Comparison of ENCODE assay signal across 11 mouse cellular contexts in the genomic region with DNA sequence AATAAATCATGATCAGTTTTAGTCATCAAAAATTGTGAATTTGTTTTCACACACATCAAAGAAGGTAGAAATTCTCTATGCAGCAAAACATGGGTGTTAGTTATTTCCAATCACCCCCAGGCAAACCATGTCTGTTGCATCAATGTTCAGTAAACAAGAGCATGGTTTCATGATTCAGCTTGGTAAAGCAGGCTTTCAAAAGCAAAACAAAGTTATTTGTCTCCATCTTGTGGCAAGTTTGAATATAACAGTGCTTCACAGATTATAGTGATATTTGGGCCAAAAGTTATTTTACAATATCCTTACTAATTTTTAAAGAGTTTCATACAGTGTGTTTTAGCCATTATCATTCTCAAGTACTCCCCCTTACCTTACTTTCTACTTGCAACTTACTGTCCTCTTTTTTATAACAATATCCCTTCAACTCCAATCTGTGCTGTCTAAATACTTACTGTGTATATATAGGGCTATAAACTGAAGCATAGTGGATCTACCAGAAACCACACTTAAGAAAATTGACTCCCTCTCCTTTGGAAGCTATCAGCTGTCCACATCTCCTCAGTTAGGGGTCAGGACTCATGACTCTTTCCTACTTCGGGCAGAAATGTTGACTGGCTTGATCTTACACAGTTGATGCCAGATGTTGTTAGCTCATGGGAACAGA.
DNase-seq lines count a peak whose midpoint lies in the region; ATAC-seq and TF ChIP-seq lines count a peak whose summit lies in the region.
"Had no signal": no experiment of that assay in that cellular context is flagged by ENCODE, and none has a peak within 500 bp of the region (broad histone marks: within the 10 kb centered on the region; RNA-seq: fewer than 3 reads in every experiment).

No protein-coding gene starts in this region.

- peak; percentile 27 for TF ChIP-seq CTCF in gastrocnemius, adult 2 months (IDR thresholded peaks at IDR 0.05)
- peak in 1 of 2 experiments; percentile 66; a peak in 2 of 4 replicates for TF ChIP-seq CTCF in CH12.LX (conservative IDR thresholded peaks at IDR 0.05 in 1 of 2, IDR thresholded peaks at IDR 0.05 in 1 of 2; ENCODE audit: low read depth in 2 of 2, low read length in 2 of 2)

- H3K27me3 ChIP-seq in CH12.LX (replicated peaks): no peaks in the 10 kb centered on the region

- H3K4me1 ChIP-seq in CH12.LX (ENCODE audit: control insufficient read depth in 1 of 2, insufficient read depth in 2 of 2): no peaks in the 10 kb centered on the region

- TF ChIP-seq EP300 in CH12.LX (IDR thresholded peaks at IDR 0.05; ENCODE audit: low read length): no peak

- no peaks in the 10 kb centered on the region for H3K36me3 ChIP-seq in CH12.LX (replicated peaks in 1 of 2; ENCODE audit: control insufficient read depth in 1 of 2, insufficient read depth in 1 of 2, low read length in 1 of 2)

- no peak for DNase-seq in gastrocnemius, adult 2 months
- no peak for DNase-seq in gastrocnemius, adult 18-20 months (ENCODE audit: low spot score)
- peak; percentile 29 for DNase-seq in CH12.LX (ENCODE audit: extremely low read depth)
- peak; percentile 49 for DNase-seq in embryo, embryonic 10.5 days (ENCODE audit: low spot score)
- peak; percentile 9 for DNase-seq in mesoderm, embryonic 11.5 days (ENCODE audit: low read depth, low spot score)
- no peak for DNase-seq in thymus, postnatal 0 days (ENCODE audit: low spot score)
- no peak for DNase-seq in thymus, adult 18-20 months
- DNase-seq: cerebellum, adult 11-12 months; kidney, adult 18-20 months; liver had no signal

- TF ChIP-seq POLR2A in CH12.LX (IDR thresholded peaks at IDR 0.05; ENCODE audit: low read depth, low read length): no peak

- no peak overlapping the region for H3K27ac ChIP-seq in gastrocnemius, adult 2 months
- no peak overlapping the region for H3K27ac ChIP-seq in CH12.LX (ENCODE audit: insufficient read depth, low read depth)

- no peak overlapping the region for H3K4me3 ChIP-seq in gastrocnemius, adult 2 months
- no peak overlapping the region for H3K4me3 ChIP-seq in CH12.LX (replicated peaks in 1 of 3; ENCODE audit: low read depth in 2 of 3, low read length in 2 of 3, poor library complexity in 1 of 3)

- intact Hi-C loops in gastrocnemius, adult 2 months (cut with DNase I): no loop called here

- no peak for ATAC-seq in inflammation-experienced regulatory T-cells, adult 6 months

- no peak overlapping the region for H3K4me2 ChIP-seq in CH12.LX (ENCODE audit: insufficient read depth, low read depth, poor library complexity, severe bottlenecking)

- no peaks in the 10 kb centered on the region for H3K79me2 ChIP-seq in CH12.LX (replicated peaks; ENCODE audit: control insufficient read depth, extremely low read depth, insufficient read depth, poor library complexity, severe bottlenecking)

- peak; percentile 73 for TF ChIP-seq RAD21 in CH12.LX (IDR thresholded peaks at IDR 0.05; ENCODE audit: low read depth, low read length)

- H3K9me3 ChIP-seq in CH12.LX (replicated peaks; ENCODE audit: low read length): no peaks in the 10 kb centered on the region

- dilution Hi-C loops in CH12.LX (cut with MboI; ENCODE audit: extremely low pct_ligation_motif_present, extremely low pct_unique_long_range_greater_than_20kb, low sequenced_read_pairs): no loop called here

- no peak overlapping the region for H3K9ac ChIP-seq in CH12.LX (ENCODE audit: insufficient read depth, low read depth)

- in situ Hi-C loops in CH12.LX (cut with MboI; ENCODE audit: low pct_ligation_motif_present, low pct_unique_long_range_greater_than_20kb, low sequenced_read_pairs): no loop called here

TF ChIP-seq in CH12.LX, 34 proteins besides CTCF, POLR2A, EP300 and RAD21:
- TF ChIP-seq ZMIZ1 (IDR thresholded peaks at IDR 0.05; ENCODE audit: low read depth, low read length) (no peak), NELFE (IDR thresholded peaks at IDR 0.05; ENCODE audit: low read depth, low read length) (no peak), MAZ (IDR thresholded peaks at IDR 0.05; ENCODE audit: low read depth, low read length) (no peak), ZNF384 (IDR thresholded peaks at IDR 0.05; ENCODE audit: low read depth, low read length) (no peak), SMC3 (IDR thresholded peaks at IDR 0.05; ENCODE audit: low read depth, low read length) (peak; percentile 44)
TF ChIP-seq in CH12.LX: peak in this region for 1.

Comparison
In these comparisons a context has a peak if more than half of its experiments do, and no peak if none do; other contexts are left out.
1. DNase-seq: peak in CH12.LX (single experiment), embryo, embryonic 10.5 days (single experiment) and mesoderm, embryonic 11.5 days (single experiment); none in gastrocnemius, adult 2 months (single experiment), gastrocnemius, adult 18-20 months (single experiment), thymus, postnatal 0 days (single experiment) and thymus, adult 18-20 months (0 of 2).